Mouse (Mus musculus) kidney, embryonic 14.5 days (tissue): Measurements from ENCODE around the gene Inhbc. TPM values are rescaled to one million over a fixed set of nuclear protein-coding genes. Genes with fewer than 3 reads are reported as not detected.

Experiments
- ATAC-seq: fragments of 200-750 bp; cut with Nextera tagmentation; 2 replicates; pipeline ENCODE4 v1.8.0; 2017; ENCODE audit warnings: moderate number of reproducible peaks, mild to moderate bottlenecking, moderate TSS enrichment, moderate library complexity; ENCODE audit not compliant: low FRiP score, low TSS enrichment
- H3K27ac ChIP-seq: fragments of 300-500 bp; sonication (generic); 2 replicates; pipeline ENCODE4 v1.5.1; 2014; ENCODE audit warnings: low read depth, mild to moderate bottlenecking, low read length, moderate library complexity, mixed read lengths
- H3K27me3 ChIP-seq: fragments of 300-500 bp; sonication (generic); 2 replicates; pipeline ENCODE4 v1.6.1; 2014; ENCODE audit warnings: mild to moderate bottlenecking, low read length; ENCODE audit not compliant: control insufficient read depth, insufficient read depth
- H3K36me3 ChIP-seq: fragments of 300-500 bp; sonication (generic); 2 replicates; pipeline ENCODE4 v1.6.1; 2014; ENCODE audit warnings: low read length, mixed read lengths; ENCODE audit not compliant: control insufficient read depth, insufficient read depth
- H3K4me1 ChIP-seq: fragments of 300-500 bp; sonication (generic); 2 replicates; pipeline ENCODE4 v1.6.1; 2014; ENCODE audit warnings: low read length, mixed read lengths; ENCODE audit not compliant: control insufficient read depth, insufficient read depth
- H3K4me2 ChIP-seq: fragments of 300-500 bp; sonication (generic); replicated peaks from 2 replicates; pipeline ENCODE4 v1.6.1; 2014; ENCODE audit warnings: low read depth, mild to moderate bottlenecking, low read length
- H3K4me3 ChIP-seq: fragments of 300-500 bp; sonication (generic); 2 replicates; pipeline ENCODE4 v1.5.1; 2014; ENCODE audit warnings: mild to moderate bottlenecking, low read length
- H3K9ac ChIP-seq: fragments of 300-500 bp; sonication (generic); 2 replicates; pipeline ENCODE4 v1.6.1; 2014; ENCODE audit warnings: low read depth, mild to moderate bottlenecking, low read length, moderate library complexity
- H3K9me3 ChIP-seq: fragments of 300-500 bp; sonication (generic); 2 replicates; pipeline ENCODE4 v1.6.1; 2016; ENCODE audit warnings: low read length; ENCODE audit not compliant: control insufficient read depth
- WGBS: fragments of 180-500 bp; shearing (Covaris S2); extraction: QIAGEN DNeasy Blood & Tissue Kit; methylation state at CpG from one replicate; pipeline ENCODE4 v1.1.7; 2014; 5-methylcytosine and 5-hydroxymethylcytosine counted together
- polyA plus RNA-seq: library from polyadenylated mRNA; unstranded; fragments of >200 nt; fragmentation: Nextera tagmentation; extraction: Ambion mirVana; gene quantifications from 2 replicates; pipeline ENCODE4 v1.2.1, GENCODE M21; 2014

Gene Inhbc
- polyA plus RNA-seq, 1 experiment from 2014 or later: 0.22 TPM

DNA sequence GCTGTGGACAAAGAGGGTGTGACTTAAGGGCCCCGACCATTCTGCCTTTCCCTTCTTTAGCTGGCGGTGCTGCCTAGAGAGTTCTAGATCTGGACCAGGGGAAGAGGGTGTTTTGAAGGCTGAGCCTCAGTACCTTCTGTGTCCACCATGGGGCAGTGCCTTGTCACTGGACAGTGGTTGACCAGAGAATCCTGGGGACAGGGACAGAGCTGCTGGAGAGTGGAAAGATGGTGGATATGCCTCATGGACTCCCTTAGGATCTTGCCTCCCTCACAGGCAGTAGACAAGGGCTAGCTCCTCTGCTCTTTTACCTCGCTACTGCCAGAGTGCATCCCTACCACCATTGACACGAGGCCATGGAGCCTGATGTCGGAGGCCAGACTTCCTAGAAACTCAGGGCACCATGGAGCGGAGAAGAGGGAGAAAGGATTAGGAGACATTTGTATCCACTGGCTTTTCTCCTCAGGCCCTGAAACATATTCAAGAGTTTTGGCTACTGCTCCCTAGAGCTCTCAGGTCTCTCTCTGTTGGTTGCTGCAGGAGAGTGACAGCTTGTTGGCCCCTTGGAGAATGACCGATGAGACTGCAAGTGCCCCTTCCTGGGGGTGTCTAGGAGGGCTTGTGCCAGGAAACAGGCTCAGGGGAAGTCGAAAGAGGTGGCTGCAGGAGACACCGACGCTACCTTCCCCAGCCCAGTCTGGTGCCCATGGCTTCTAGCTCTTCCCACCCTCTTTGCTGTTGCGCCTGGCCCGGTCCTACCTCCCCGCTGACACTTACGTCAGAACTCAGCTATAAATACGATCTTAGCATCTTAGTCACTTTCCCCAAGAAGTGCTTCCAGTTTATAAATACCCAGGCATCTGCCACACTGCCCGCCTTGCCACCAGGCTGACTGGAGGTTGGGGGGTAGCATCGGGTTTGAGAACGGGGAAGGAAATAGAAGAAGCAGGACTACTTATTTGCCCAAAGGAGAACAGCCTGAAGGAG is 16.0 kb downstream of the Inhbc start, which contains the start of gene Inhbe:
Gene Inhbe (minus strand): TSS at position 503 of the 987 bp plus-strand sequence.
- Histone ChIP-seq H3K27me3 (no peaks in the 10 kb centered on the region), H3K4me3 (no peak within 1 kb of the TSS), H3K9ac (no peak within 1 kb of the TSS), H3K4me2 (no peak within 1 kb of the TSS), H3K9me3 (no peaks in the 10 kb centered on the region), H3K36me3 (no peaks in the 10 kb centered on the region), H3K4me1 (0 out of 2 replicates have a peak, but pooled peaks cover 3% of the 10 kb centered on the region), H3K27ac (no peak within 1 kb of the TSS)
- 86% methylated on average over 18 of the region's 18 CpGs for WGBS
- no peak for ATAC-seq

DNA sequence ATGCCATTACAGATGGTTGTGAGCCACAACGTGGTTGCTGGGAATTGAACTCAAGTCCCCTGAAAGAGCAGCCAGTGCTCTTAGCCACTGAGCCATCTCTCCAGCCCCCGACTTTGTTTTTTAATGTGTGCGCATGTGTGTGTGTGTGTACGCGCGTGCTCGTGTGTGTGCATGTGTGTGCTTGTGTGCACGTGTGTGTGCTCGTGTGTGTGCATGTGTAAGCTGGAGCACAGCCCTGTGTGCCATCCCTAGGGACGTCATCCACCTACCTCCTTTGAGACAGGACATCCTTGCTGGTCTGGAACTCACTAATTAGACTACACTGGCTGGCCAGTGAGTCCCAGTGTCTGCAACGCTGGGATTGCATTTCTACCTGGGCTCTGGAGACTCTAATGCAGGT is 17.5 kb downstream of the Inhbc start:
- 88% methylated on average over 11 of the region's 11 CpGs for WGBS
- Histone ChIP-seq H3K27me3 (no peaks in the 10 kb centered on the region), H3K9me3 (no peaks in the 10 kb centered on the region), H3K4me3 (no peak overlapping the region), H3K4me2 (no peak overlapping the region), H3K27ac (no peak overlapping the region), H3K36me3 (no peaks in the 10 kb centered on the region), H3K9ac (no peak overlapping the region), H3K4me1 (0 out of 2 replicates have a peak, but pooled peaks cover 3% of the 10 kb centered on the region)
- no peak for ATAC-seq

- Histone ChIP-seq H3K27me3 (no peaks in the 10 kb centered on the region), H3K9ac (no peak overlapping the region), H3K4me1 (0 out of 2 replicates have a peak, but pooled peaks cover 3% of the 10 kb centered on the region), H3K9me3 (no peaks in the 10 kb centered on the region), H3K27ac (no peak overlapping the region), H3K36me3 (no peaks in the 10 kb centered on the region), H3K4me2 (no peak overlapping the region), H3K4me3 (no peak overlapping the region)
- WGBS: 78% methylated on average over 9 of the region's 9 CpGs
- no peak for ATAC-seq
Measured at GRCm38 (mm10) chr10:127352187-127352586, 18.0 kb downstream of the Inhbc start.

DNA sequence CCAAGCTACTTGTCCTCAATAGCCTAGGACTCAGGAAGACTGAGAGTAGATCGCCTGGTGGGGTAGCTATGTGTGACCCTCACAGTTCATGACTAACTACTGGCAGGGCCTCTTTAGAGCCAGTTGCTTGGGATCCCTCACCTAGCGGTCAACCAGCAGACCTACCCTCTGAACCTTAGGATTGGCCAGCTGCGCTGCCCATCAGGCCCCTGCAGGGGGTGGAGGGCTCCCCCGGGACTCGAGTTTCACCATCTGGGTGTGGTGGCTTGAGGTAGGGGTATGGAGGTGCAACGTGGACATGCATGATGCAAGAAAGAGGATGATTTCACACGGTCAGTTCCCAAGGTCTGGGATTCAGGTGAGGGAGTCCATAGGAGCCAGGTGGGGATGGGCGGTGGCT is 18.5 kb downstream of the Inhbc start:
- Histone ChIP-seq H3K27me3 (no peaks in the 10 kb centered on the region), H3K4me1 (0 out of 2 replicates have a peak, but pooled peaks cover 3% of the 10 kb centered on the region), H3K9me3 (no peaks in the 10 kb centered on the region), H3K9ac (no peak overlapping the region), H3K27ac (no peak overlapping the region), H3K4me3 (no peak overlapping the region), H3K4me2 (no peak overlapping the region), H3K36me3 (no peaks in the 10 kb centered on the region)
- 70% methylated on average over 8 of the region's 8 CpGs for WGBS
- no peak for ATAC-seq

- Histone ChIP-seq H3K4me2 (no peak overlapping the region), H3K36me3 (no peaks in the 10 kb centered on the region), H3K4me3 (no peak overlapping the region), H3K9me3 (no peaks in the 10 kb centered on the region), H3K27me3 (no peaks in the 10 kb centered on the region), H3K4me1 (0 out of 2 replicates have a peak, but pooled peaks cover 3% of the 10 kb centered on the region), H3K27ac (no peak overlapping the region), H3K9ac (peak overlapping the region; percentile 35)
- WGBS: 80% methylated on average over 8 of the region's 8 CpGs
- ATAC-seq: 0 out of 2 replicates have a peak, but pooled peaks have one; percentile 20
Measured at GRCm38 (mm10) chr10:127351285-127351595, 19.0 kb downstream of the Inhbc start.

DNA sequence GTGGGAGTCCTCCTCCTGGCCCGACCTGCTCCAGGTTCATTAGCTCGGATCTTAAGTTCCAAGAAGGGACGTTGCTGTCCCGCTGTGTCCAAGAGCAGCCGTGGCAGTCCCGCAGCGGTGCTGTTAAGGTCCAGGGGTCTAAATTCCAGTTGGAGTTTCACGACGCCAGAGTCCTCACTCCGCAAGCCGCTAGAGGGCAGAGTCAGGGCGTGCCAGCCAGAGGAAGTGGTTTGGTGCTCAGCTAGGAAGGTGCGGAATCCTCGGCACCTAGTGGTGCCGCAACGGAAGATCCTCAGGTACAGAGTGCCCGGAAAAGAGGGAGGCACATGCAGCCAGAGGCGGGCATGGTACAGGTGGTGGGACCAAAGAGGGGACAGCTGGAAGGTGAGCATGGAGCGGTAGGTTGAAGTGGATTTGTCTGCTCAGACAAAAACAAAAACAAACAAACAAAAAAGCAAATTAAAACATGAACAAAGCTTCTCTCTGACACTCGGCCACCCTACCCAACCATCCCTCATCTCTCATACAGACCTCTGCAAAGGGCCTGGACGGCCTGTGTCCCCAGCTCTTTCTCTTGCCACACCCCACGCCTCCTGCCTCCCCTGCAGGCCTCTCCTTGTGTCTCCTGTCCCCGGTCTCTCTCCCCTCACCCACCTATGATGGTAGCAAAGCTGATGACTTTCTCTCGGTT is 19.5 kb downstream of the Inhbc start:
- Histone ChIP-seq H3K4me3 (peak overlapping the region; percentile 17; the same call in 1 of the 2 replicates), H3K9ac (peak overlapping the region; percentile 35), H3K27ac (no peak overlapping the region), H3K4me2 (peak overlapping the region; percentile 40), H3K9me3 (no peaks in the 10 kb centered on the region), H3K4me1 (0 out of 2 replicates have a peak, but pooled peaks cover 3% of the 10 kb centered on the region), H3K36me3 (no peaks in the 10 kb centered on the region), H3K27me3 (no peaks in the 10 kb centered on the region)
- peak; percentile 82 for ATAC-seq
- WGBS: 12% methylated on average over 24 of the region's 24 CpGs

- Histone ChIP-seq H3K4me3 (no peak overlapping the region), H3K9ac (no peak overlapping the region), H3K9me3 (no peaks in the 10 kb centered on the region), H3K4me1 (0 out of 2 replicates have a peak, but pooled peaks cover 3% of the 10 kb centered on the region), H3K36me3 (no peaks in the 10 kb centered on the region), H3K27ac (no peak overlapping the region), H3K4me2 (no peak overlapping the region), H3K27me3 (no peaks in the 10 kb centered on the region)
- ATAC-seq: no peak
- WGBS: 78% methylated on average over 8 of the region's 8 CpGs
Measured at GRCm38 (mm10) chr10:127349810-127350209, 20.4 kb downstream of the Inhbc start.

- Histone ChIP-seq H3K4me1 (0 out of 2 replicates have a peak, but pooled peaks cover 3% of the 10 kb centered on the region), H3K27me3 (no peaks in the 10 kb centered on the region), H3K36me3 (no peaks in the 10 kb centered on the region), H3K4me2 (no peak overlapping the region), H3K4me3 (no peak overlapping the region), H3K9me3 (no peaks in the 10 kb centered on the region), H3K9ac (no peak overlapping the region), H3K27ac (no peak overlapping the region)
- no peak for ATAC-seq
- WGBS: 75% methylated on average over 4 of the region's 4 CpGs
Measured at GRCm38 (mm10) chr10:127348957-127349356, 21.3 kb downstream of the Inhbc start.
